Mouse (Mus musculus) C2C12 (cell line): ENCODE measurements around the gene Prune1.

Experiments
- CEBPB ChIP-seq: IDR thresholded peaks from one replicate; pipeline ENCODE4 v1.6.1; 2011; ENCODE audit warnings: low read depth, mild to moderate bottlenecking, control low read depth, moderate library complexity
- CTCF ChIP-seq: IDR thresholded peaks from one replicate; pipeline ENCODE4 v1.5.1; 2011; ENCODE audit not compliant: control insufficient read depth, insufficient read depth, insufficient read length
- MAX ChIP-seq: IDR thresholded peaks from one replicate; pipeline ENCODE4 v1.6.1; 2011; ENCODE audit warnings: mild to moderate bottlenecking, control low read depth
- MYOD1 ChIP-seq: IDR thresholded peaks from one replicate; pipeline ENCODE4 v1.6.1; 2011; ENCODE audit warnings: low read depth; ENCODE audit not compliant: control insufficient read depth, insufficient read length
- MYOG ChIP-seq: IDR thresholded peaks from one replicate; pipeline ENCODE4 v1.6.1; 2011; ENCODE audit not compliant: control insufficient read depth, insufficient read length; ENCODE audit errors: extremely low read depth
- USF1 ChIP-seq: IDR thresholded peaks from one replicate; pipeline ENCODE4 v1.6.1; 2011; ENCODE audit warnings: low read depth, mild to moderate bottlenecking, control low read depth, moderate library complexity

DNA sequence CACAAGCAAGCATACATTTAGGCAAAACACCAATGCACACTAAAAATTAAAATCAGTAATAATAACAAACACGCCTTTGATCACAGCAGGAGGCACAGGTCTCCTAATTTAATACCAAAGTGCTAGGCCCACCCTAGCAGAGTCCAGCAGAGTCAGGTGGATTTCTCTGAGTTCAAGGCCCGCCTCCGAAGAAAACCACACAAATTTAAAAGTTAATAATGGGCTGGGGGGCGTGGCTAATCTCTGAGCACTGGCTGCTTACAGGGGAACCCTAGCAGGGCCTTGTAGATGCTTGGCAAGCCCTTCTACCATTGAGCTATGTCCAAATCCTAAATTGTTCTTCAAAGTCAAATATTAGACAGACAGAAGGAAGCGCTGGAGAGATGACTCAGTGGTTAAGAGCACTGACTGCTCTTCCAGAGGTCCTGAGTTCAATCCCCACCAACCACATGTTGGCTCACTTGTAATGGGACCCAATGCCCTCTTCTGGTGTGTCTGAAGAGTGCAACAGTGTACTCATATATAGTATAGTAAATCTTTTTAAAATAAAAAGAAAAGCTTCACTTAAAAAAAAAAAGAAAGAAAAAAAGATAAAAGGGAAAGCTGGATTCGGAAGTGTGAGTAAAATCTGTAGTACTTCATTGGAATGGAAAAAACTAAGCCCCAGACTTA is 63.3 kb downstream of the Prune1 start:
- no peak for TF ChIP-seq CTCF
- no peak for TF ChIP-seq MYOD1
- TF ChIP-seq CEBPB = no peak
- no peak for TF ChIP-seq USF1
- no peak for TF ChIP-seq MYOG
- no peak for TF ChIP-seq MAX
